In the genomic region with DNA sequence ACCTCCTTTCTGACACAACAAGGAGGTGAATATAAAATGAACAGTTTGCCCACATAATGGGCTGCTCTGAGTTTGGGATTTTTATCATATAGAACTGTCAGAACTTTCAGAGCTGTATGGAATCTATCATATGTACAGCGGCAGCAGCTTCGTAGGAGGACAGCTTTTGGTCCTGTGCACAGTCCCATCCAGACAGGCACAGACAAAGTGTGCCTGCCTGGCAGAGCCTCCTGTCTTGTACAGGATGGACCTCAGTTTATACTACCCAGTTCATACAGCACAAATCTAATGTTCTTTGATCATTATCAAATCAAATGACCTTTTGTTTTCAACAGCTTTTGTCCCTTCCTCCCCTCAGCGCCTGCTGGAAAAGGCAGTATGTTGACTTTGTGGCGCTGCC, we compare ENCODE assay signal across 13 mouse cellular contexts.
DNase-seq lines count a peak whose midpoint lies in the region; ATAC-seq lines count a peak whose summit lies in the region.
"Had no signal": no experiment of that assay in that cellular context is flagged by ENCODE, and none has a peak within 500 bp of the region (broad histone marks: within the 10 kb centered on the region; RNA-seq: fewer than 3 reads in every experiment).

No protein-coding gene starts in this region.

- 0 out of 2 replicates have a peak, but pooled peaks have one; percentile 29 for ATAC-seq in heart, embryonic 15.5 days (replicated peaks; ENCODE audit: insufficient number of reproducible peaks, insufficient read depth, low FRiP score, low read depth)
- ATAC-seq in hindbrain, embryonic 14.5 days (ENCODE audit: low FRiP score) = peak; percentile 60; the same call in 1 of the 2 replicates
- ATAC-seq in neural tube, embryonic 14.5 days (ENCODE audit: low read depth) = peak; percentile 33; the same call in 1 of the 2 replicates

- H3K27ac ChIP-seq in heart, embryonic 15.5 days = no peak overlapping the region
- H3K27ac ChIP-seq in hindbrain, embryonic 14.5 days = peak overlapping the region; percentile 62; the same call in 1 of the 2 replicates
- H3K27ac ChIP-seq in neural tube, embryonic 14.5 days (ENCODE audit: low read depth, low read length) = peak overlapping the region; percentile 53; the same call in 1 of the 2 replicates
- H3K27ac ChIP-seq: heart, adult 2 months; stomach, postnatal 0 days had no signal

- DNase-seq in heart, adult 8-10 months (ENCODE audit: low spot score) = no peak
- DNase-seq in lung, postnatal 36 days = peak; percentile 9
- DNase-seq in lung, postnatal 4 days = no peak
- DNase-seq in hindbrain, embryonic 14.5 days (ENCODE audit: low spot score) = no peak
- DNase-seq in adrenal gland, postnatal 14 days = no peak
- DNase-seq: heart, adult 2 months; kidney, adult 2 months; thymus, postnatal 36 days had no signal

- no peaks in the 10 kb centered on the region for H3K9me3 ChIP-seq in heart, embryonic 15.5 days (replicated peaks)
- H3K9me3 ChIP-seq in hindbrain, embryonic 14.5 days (ENCODE audit: control insufficient read depth, low read length) = no peaks in the 10 kb centered on the region
- no peaks in the 10 kb centered on the region for H3K9me3 ChIP-seq in neural tube, embryonic 14.5 days (ENCODE audit: control insufficient read depth, low read length)

- no peak overlapping the region for H3K4me3 ChIP-seq in heart, embryonic 15.5 days
- H3K4me3 ChIP-seq in hindbrain, embryonic 14.5 days (replicated peaks; ENCODE audit: low read length) = no peak overlapping the region
- H3K4me3 ChIP-seq in neural tube, embryonic 14.5 days (ENCODE audit: low read depth, low read length) = no peak overlapping the region
- H3K4me3 ChIP-seq: heart, adult 2 months; myocyte had no signal

- H3K36me3 ChIP-seq in heart, embryonic 15.5 days = no peaks in the 10 kb centered on the region
- no peaks in the 10 kb centered on the region for H3K36me3 ChIP-seq in hindbrain, embryonic 14.5 days (replicated peaks; ENCODE audit: control insufficient read depth, insufficient read depth)
- H3K36me3 ChIP-seq in neural tube, embryonic 14.5 days (ENCODE audit: control insufficient read depth, insufficient read depth, low read length) = no peaks in the 10 kb centered on the region

- H3K27me3 ChIP-seq in heart, embryonic 15.5 days = peaks cover 5% of the 10 kb centered on the region; the same call in 1 of the 2 replicates
- no peaks in the 10 kb centered on the region for H3K27me3 ChIP-seq in hindbrain, embryonic 14.5 days (ENCODE audit: control insufficient read depth, insufficient read depth, low read length)
- no peaks in the 10 kb centered on the region for H3K27me3 ChIP-seq in neural tube, embryonic 14.5 days (ENCODE audit: control insufficient read depth, insufficient read depth, low read length)

- WGBS in heart, embryonic 15.5 days = 50% methylated on average over 4 of the region's 4 CpGs
- WGBS in hindbrain, embryonic 14.5 days = 48% methylated on average over 4 of the region's 4 CpGs
- 30% methylated on average over 4 of the region's 4 CpGs for WGBS in neural tube, embryonic 14.5 days

- peaks cover 16% of the 10 kb centered on the region for H3K4me1 ChIP-seq in heart, embryonic 15.5 days (replicated peaks)
- peaks cover 19% of the 10 kb centered on the region for H3K4me1 ChIP-seq in hindbrain, embryonic 14.5 days (replicated peaks; ENCODE audit: control insufficient read depth, insufficient read depth, low read length)
- H3K4me1 ChIP-seq in neural tube, embryonic 14.5 days (ENCODE audit: control insufficient read depth, insufficient read depth, low read length) = peaks cover 22% of the 10 kb centered on the region

- peak overlapping the region; percentile 21 for H3K4me2 ChIP-seq in heart, embryonic 15.5 days
- H3K4me2 ChIP-seq in hindbrain, embryonic 14.5 days (replicated peaks) = no peak overlapping the region
- no peak overlapping the region for H3K4me2 ChIP-seq in neural tube, embryonic 14.5 days (ENCODE audit: low read depth, low read length)
- H3K4me2 ChIP-seq: liver, embryonic 11.5 days had no signal

- H3K9ac ChIP-seq in heart, embryonic 15.5 days = no peak overlapping the region
- H3K9ac ChIP-seq in hindbrain, embryonic 14.5 days = no peak overlapping the region
- no peak overlapping the region for H3K9ac ChIP-seq in neural tube, embryonic 14.5 days (replicated peaks; ENCODE audit: low read depth, low read length)
